Mouse (Mus musculus) ES-Bruce4 (cell line): Measurements from ENCODE around the gene Limk2. TPM values are rescaled to one million over a fixed set of nuclear protein-coding genes. Genes with fewer than 3 reads are reported as not detected.

Source experiments
- H3K27ac ChIP-seq: 2 replicates; pipeline ENCODE4 v1.5.1; 2012; ENCODE audit warnings: low read length, inconsistent platforms; ENCODE audit not compliant: insufficient read depth
- H3K27me3 ChIP-seq: 2 replicates; pipeline ENCODE4 v1.6.1; 2012; ENCODE audit warnings: mild to moderate bottlenecking, low read length, inconsistent platforms; ENCODE audit not compliant: control insufficient read depth, poor library complexity, insufficient read depth, severe bottlenecking
- H3K36me3 ChIP-seq: 2 replicates; pipeline ENCODE4 v1.6.1; 2012; ENCODE audit warnings: inconsistent platforms, mild to moderate bottlenecking, low read length, moderate library complexity; ENCODE audit not compliant: control insufficient read depth, poor library complexity, insufficient read depth, severe bottlenecking
- H3K4me1 ChIP-seq: one replicate; pipeline ENCODE4 v1.8.1; 2011; ENCODE audit warnings: low read length; ENCODE audit not compliant: control insufficient read depth, insufficient read depth
- H3K4me3 ChIP-seq: 2 replicates; pipeline ENCODE4 v1.5.1; 2011; ENCODE audit warnings: low read depth, mild to moderate bottlenecking, low read length
- H3K9ac ChIP-seq: 2 replicates; pipeline ENCODE4 v1.6.1; 2012; ENCODE audit warnings: low read depth, mild to moderate bottlenecking, inconsistent platforms; ENCODE audit not compliant: poor library complexity, severe bottlenecking
- H3K9me3 ChIP-seq: replicated peaks from 2 replicates; pipeline ENCODE4 v1.6.1; 2012; ENCODE audit warnings: mild to moderate bottlenecking, low read length, inconsistent platforms; ENCODE audit not compliant: control insufficient read depth, poor library complexity, insufficient read depth, severe bottlenecking
- CTCF ChIP-seq: IDR thresholded peaks from one replicate; pipeline ENCODE4 v1.8.1; 2011; ENCODE audit warnings: low read depth, low read length
- EP300 ChIP-seq: IDR thresholded peaks from 2 replicates; pipeline ENCODE4 v1.6.1; 2011; ENCODE audit warnings: low read depth, low read length; ENCODE audit not compliant: insufficient read depth
- POLR2A ChIP-seq: IDR thresholded peaks from one replicate; pipeline ENCODE4 v1.8.1; 2011; ENCODE audit warnings: low read length; ENCODE audit not compliant: insufficient read depth
- polyA plus RNA-seq: library from polyadenylated mRNA; stranded (reverse); fragments of >200 nt; gene quantifications from 2 replicates; pipeline ENCODE4 v1.2.4, GENCODE M21; 2011; ENCODE audit warnings: low read depth; ENCODE audit not compliant: missing spikeins, insufficient read depth, insufficient read length

Gene Limk2
- polyA plus RNA-seq, 1 experiment: 186 TPM

- Histone ChIP-seq H3K4me1 (no peaks in the 10 kb centered on the region), H3K27me3 (no peaks in the 10 kb centered on the region), H3K9ac (no peak overlapping the region), H3K4me3 (no peak overlapping the region), H3K36me3 (no peaks in the 10 kb centered on the region), H3K9me3 (no peaks in the 10 kb centered on the region), H3K27ac (no peak overlapping the region)
- TF ChIP-seq CTCF: no peak
- TF ChIP-seq POLR2A: no peak
- TF ChIP-seq EP300: no peak
These were observed 28.6 kb upstream of the Limk2 start for GRCm38 (mm10) chr11:3437621-3438020.

DNA sequence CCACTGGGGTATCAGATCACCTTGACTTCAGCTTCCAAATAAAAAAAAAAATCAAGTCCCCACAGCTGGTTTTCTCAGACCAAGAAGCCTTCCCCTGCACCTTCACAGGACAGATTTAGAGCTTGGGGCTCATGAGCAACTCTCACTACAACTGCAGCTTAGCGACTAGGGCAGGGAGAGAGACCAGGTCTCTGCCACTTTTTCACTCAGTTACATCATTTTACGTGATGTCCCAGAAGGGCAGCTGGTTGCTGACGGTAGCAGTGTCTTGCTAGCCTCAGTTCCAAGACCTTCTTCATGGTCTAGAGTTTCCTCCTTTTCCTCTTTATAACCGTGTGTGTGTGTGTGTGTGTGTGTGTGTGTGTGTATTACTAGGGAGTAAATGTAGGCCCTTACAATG, 24.8 kb upstream of the Limk2 start:
- no peak overlapping the region for H3K9ac ChIP-seq
- no peak for TF ChIP-seq POLR2A
- TF ChIP-seq CTCF: no peak
- no peak for TF ChIP-seq EP300

GRCm38 (mm10) chr11:3431976-3432603, 23.1 kb upstream of the Limk2 start:
- Histone ChIP-seq H3K4me3 (no peak overlapping the region), H3K9me3 (no peaks in the 10 kb centered on the region), H3K27me3 (no peaks in the 10 kb centered on the region), H3K9ac (no peak overlapping the region), H3K36me3 (no peaks in the 10 kb centered on the region), H3K27ac (no peak overlapping the region), H3K4me1 (no peaks in the 10 kb centered on the region)
- TF ChIP-seq EP300 (no peak), POLR2A (no peak), CTCF (no peak)

More for the DNA sequence above, 24.8 kb upstream of the Limk2 start:
- Histone ChIP-seq H3K27me3 (no peaks in the 10 kb centered on the region), H3K4me3 (no peak overlapping the region), H3K9me3 (no peaks in the 10 kb centered on the region), H3K36me3 (no peaks in the 10 kb centered on the region), H3K4me1 (no peaks in the 10 kb centered on the region), H3K27ac (no peak overlapping the region)

DNA sequence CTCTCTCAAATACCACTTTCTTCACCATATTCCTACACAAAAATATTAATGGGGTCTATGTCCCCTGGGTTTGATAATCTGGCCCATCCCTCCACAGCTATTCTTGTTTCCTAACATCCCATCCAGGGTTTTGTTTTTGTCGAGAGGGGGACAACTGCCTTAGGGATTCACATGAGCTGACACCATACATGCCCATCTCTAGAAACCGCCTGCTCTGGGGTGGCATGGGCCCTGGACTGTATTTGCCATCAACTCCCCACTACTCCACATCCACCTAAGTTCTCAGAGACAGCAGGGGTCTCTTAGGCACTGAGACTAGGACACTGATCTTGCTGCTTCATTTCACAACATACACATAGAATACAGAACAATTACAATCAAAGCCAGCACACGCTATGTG, 22.5 kb upstream of the Limk2 start:
- Histone ChIP-seq H3K36me3 (no peaks in the 10 kb centered on the region), H3K27me3 (no peaks in the 10 kb centered on the region), H3K4me1 (no peaks in the 10 kb centered on the region), H3K9ac (no peak overlapping the region), H3K9me3 (no peaks in the 10 kb centered on the region), H3K27ac (no peak overlapping the region), H3K4me3 (no peak overlapping the region)
- TF ChIP-seq POLR2A (no peak), EP300 (no peak), CTCF (no peak)

DNA sequence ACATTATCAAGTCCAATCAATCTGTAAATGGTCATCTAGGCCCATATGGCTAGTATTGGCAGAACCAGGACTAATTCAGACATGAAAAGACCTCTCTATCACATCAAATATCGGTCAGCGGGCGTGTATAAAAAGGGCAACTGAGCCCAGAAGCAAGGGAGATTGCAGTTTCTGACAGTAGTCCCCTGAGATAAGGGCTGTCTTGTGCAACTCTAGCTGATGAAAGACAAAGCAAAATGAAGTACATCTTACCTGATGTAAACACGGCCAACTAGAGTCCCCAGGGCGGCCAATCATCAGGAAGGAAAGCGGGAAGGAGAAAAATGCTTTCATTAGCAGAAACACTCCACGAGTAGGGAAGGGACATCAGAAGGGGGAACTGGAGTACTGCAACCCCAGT, 19.6 kb upstream of the Limk2 start:
- TF ChIP-seq EP300 (no peak), CTCF (no peak)
- peaks cover 5% of the 10 kb centered on the region; the same call in 1 of the 2 replicates for H3K9me3 ChIP-seq
- H3K27me3 ChIP-seq: no peaks in the 10 kb centered on the region
- peaks cover 12% of the 10 kb centered on the region for H3K36me3 ChIP-seq
- H3K9ac ChIP-seq: no peak overlapping the region
- H3K4me3 ChIP-seq: no peak overlapping the region
- H3K27ac ChIP-seq: no peak overlapping the region
- peaks cover 1% of the 10 kb centered on the region for H3K4me1 ChIP-seq

- H3K9me3 ChIP-seq: peaks cover 5% of the 10 kb centered on the region; the same call in 1 of the 2 replicates
- no peak overlapping the region for H3K27ac ChIP-seq
- no peak overlapping the region for H3K4me3 ChIP-seq
- H3K27me3 ChIP-seq: no peaks in the 10 kb centered on the region
- H3K4me1 ChIP-seq: peaks cover 1% of the 10 kb centered on the region
- no peak overlapping the region for H3K9ac ChIP-seq
- H3K36me3 ChIP-seq: peaks cover 12% of the 10 kb centered on the region
- no peak for TF ChIP-seq EP300
- TF ChIP-seq CTCF: no peak
- TF ChIP-seq POLR2A: no peak
These were observed 18.8 kb upstream of the Limk2 start for GRCm38 (mm10) chr11:3427697-3428230.
